Mouse (Mus musculus): Measurements from ENCODE around the gene Mthfd1l. TPM values are rescaled to one million over a fixed set of nuclear protein-coding genes. Genes with fewer than 3 reads are reported as not detected.

The Mthfd1l gene
- total and polyA plus RNA-seq, 2 experiments from 2014 or later = 2.8 to 3.0 TPM

DNA sequence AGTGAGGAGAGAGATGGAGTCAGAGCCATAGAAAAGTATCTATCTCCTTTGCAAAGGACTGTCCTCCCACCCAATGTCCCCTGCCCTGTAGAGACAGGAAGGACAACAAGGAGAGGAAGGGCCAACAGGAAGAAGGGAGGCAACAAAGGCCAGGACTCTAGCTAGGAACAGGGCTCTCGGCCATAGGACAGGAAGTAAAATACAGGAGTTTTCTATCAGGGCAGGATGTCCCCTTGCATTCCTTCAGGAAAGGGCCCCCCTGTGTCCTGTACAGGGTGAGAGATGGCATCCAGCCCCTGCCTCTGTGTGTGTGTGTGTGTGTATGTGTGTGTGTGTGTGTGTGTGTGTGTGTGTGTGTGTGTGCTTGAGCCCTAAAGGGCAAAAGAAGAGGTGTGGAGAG is 209.0 kb downstream of the Mthfd1l start:
- TF ChIP-seq EP300 (IDR thresholded peaks at IDR 0.05; ENCODE audit: low read depth) (peak; percentile 75; the same call in 1 of the 2 replicates), CTCF (IDR thresholded peaks at IDR 0.05; ENCODE audit: low read depth) (no peak)
- Histone ChIP-seq H3K36me3 (replicated peaks; ENCODE audit: control insufficient read depth, insufficient read depth, low read length) (no peaks in the 10 kb centered on the region), H3K9ac (replicated peaks; ENCODE audit: low read depth, low read length) (no peak overlapping the region), H3K4me1 (ENCODE audit: control insufficient read depth, insufficient read depth) (no peaks in the 10 kb centered on the region), H3K4me3 (ENCODE audit: low read depth, low read length) (no peak overlapping the region), H3K4me2 (ENCODE audit: low read depth, low read length) (no peak overlapping the region), H3K27ac (ENCODE audit: low read depth) (peak overlapping the region; percentile 65), H3K9me3 (replicated peaks; ENCODE audit: control insufficient read depth, low read length) (no peaks in the 10 kb centered on the region), H3K27me3 (ENCODE audit: control insufficient read depth, insufficient read depth, low read length) (no peaks in the 10 kb centered on the region)
- peak; percentile 46 for DNase-seq (ENCODE audit: low spot score)
- WGBS = 63% methylated on average over 1 of the region's 1 CpGs
- peak; percentile 78 for ATAC-seq (ENCODE audit: insufficient read depth, low read depth)

DNA sequence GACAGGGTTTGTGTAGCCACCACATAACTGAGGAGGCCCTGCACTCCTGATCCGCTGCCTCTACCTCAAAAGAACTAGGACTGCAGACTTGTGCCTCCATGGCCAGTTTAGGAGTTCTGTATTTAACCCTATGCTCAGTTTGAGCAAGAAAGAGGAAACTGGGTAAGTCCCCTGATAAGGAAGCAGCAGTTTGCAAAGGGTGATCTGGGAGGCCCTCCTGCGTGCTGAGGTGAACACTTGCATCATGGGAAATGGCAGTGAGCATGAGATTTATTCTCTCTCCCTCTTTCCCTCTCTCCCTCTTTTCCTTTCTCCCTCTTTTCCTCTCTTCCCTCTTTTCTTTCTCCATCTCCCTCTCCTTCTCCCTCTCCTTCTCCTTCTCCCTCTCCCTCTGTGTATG is 209.5 kb downstream of the Mthfd1l start:
- no peak overlapping the region for H3K9ac ChIP-seq (replicated peaks; ENCODE audit: low read depth, low read length)
- H3K27me3 ChIP-seq (ENCODE audit: control insufficient read depth, insufficient read depth, low read length) = no peaks in the 10 kb centered on the region
- ATAC-seq (ENCODE audit: insufficient read depth, low read depth) (no peak), DNase-seq (ENCODE audit: low spot score) (no peak)
- no peaks in the 10 kb centered on the region for H3K36me3 ChIP-seq (replicated peaks; ENCODE audit: control insufficient read depth, insufficient read depth, low read length)
- WGBS = 47% methylated on average over 2 of the region's 2 CpGs
- TF ChIP-seq EP300 (IDR thresholded peaks at IDR 0.05; ENCODE audit: low read depth) = no peak
- TF ChIP-seq CTCF (IDR thresholded peaks at IDR 0.05; ENCODE audit: low read depth) = no peak
- no peak overlapping the region for H3K4me3 ChIP-seq (ENCODE audit: low read depth, low read length)
- no peaks in the 10 kb centered on the region for H3K9me3 ChIP-seq (replicated peaks; ENCODE audit: control insufficient read depth, low read length)
- H3K27ac ChIP-seq (ENCODE audit: low read depth) = peak overlapping the region; percentile 65
- no peaks in the 10 kb centered on the region for H3K4me1 ChIP-seq (ENCODE audit: control insufficient read depth, insufficient read depth)
- H3K4me2 ChIP-seq (ENCODE audit: low read depth, low read length) = no peak overlapping the region

DNA sequence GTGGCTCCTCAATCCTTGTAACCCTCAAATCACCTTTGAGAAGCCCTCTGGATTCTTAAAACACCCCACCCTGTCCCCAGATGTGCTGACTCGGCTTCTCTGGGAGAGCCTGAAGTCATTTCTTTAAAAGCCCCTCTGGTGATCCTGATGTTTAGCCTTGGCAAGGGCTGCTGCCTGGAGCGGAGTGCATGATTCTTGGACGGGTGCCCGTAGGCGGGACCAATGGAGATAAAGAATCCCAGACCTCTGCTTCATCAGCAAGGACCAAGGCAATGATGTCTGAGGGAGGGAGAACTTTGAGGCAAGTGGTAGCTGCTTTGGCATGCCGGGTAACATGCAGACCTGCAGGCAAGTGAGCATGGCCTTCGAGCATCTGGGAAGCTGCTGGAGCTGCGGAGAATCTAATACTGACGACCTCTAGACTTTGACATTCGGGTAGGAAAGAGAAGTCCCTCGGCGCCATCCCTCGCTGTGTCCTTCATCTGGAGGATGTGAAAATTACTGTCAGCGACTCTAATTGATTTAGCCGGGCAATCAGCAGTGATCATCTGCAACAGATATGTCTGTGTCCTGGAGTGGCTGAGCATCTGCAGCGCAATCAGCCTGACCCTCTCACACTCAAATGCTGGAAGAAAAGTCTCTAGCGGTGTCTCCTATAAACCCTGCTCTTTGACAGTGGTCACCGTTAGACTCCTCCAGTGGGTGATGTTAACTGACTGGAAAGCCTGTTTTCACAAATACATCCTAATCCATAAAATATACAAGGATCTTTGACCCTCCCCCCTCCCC is 215.9 kb downstream of the Mthfd1l start:
- H3K27me3 ChIP-seq (ENCODE audit: control insufficient read depth, insufficient read depth, low read length) = no peaks in the 10 kb centered on the region
- peak; percentile 69 for ATAC-seq (ENCODE audit: insufficient read depth, low read depth)
- no peak overlapping the region for H3K9ac ChIP-seq (replicated peaks; ENCODE audit: low read depth, low read length)
- no peak overlapping the region for H3K4me2 ChIP-seq (ENCODE audit: low read depth, low read length)
- peak; percentile 87 for DNase-seq (ENCODE audit: low spot score)
- 45% methylated on average over 18 of the region's 18 CpGs for WGBS
- no peaks in the 10 kb centered on the region for H3K36me3 ChIP-seq (replicated peaks; ENCODE audit: control insufficient read depth, insufficient read depth, low read length)
- 0 out of 2 replicates have a peak, but pooled peaks cover 6% of the 10 kb centered on the region for H3K4me1 ChIP-seq (ENCODE audit: control insufficient read depth, insufficient read depth)
- H3K27ac ChIP-seq (ENCODE audit: low read depth) = no peak overlapping the region
- H3K4me3 ChIP-seq (ENCODE audit: low read depth, low read length) = no peak overlapping the region
- no peaks in the 10 kb centered on the region for H3K9me3 ChIP-seq (replicated peaks; ENCODE audit: control insufficient read depth, low read length)
- no peak for TF ChIP-seq EP300 (IDR thresholded peaks at IDR 0.05; ENCODE audit: low read depth)
- TF ChIP-seq CTCF (IDR thresholded peaks at IDR 0.05; ENCODE audit: low read depth) = no peak

DNA sequence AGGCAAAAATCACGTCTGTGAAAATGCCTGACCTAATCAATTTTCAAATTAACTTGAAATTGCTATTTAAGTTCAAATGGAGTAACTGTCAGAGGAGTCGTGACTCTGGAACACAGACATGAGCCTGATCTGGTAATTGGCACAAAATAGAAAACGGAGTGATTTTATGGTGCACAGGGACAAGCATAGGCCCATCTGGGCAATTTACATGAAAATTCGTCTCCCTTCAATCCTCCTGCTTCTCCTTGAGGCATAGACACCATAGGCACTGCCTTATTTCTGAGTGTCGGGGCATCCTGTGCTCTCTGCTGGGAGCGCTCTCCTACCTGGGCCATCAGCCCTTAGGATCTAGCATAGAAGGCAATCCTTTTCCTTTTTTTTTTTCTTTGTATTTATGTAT is 216.5 kb downstream of the Mthfd1l start:
- no peak for TF ChIP-seq EP300 (IDR thresholded peaks at IDR 0.05; ENCODE audit: low read depth)
- no peak for TF ChIP-seq CTCF (IDR thresholded peaks at IDR 0.05; ENCODE audit: low read depth)
- DNase-seq (ENCODE audit: low spot score) (no peak), ATAC-seq (ENCODE audit: insufficient read depth, low read depth) (no peak)
- no peak overlapping the region for H3K27ac ChIP-seq (ENCODE audit: low read depth)
- no peak overlapping the region for H3K4me3 ChIP-seq (ENCODE audit: low read depth, low read length)
- H3K9ac ChIP-seq (replicated peaks; ENCODE audit: low read depth, low read length) = no peak overlapping the region
- H3K36me3 ChIP-seq (replicated peaks; ENCODE audit: control insufficient read depth, insufficient read depth, low read length) = no peaks in the 10 kb centered on the region
- no peaks in the 10 kb centered on the region for H3K9me3 ChIP-seq (replicated peaks; ENCODE audit: control insufficient read depth, low read length)
- 0 out of 2 replicates have a peak, but pooled peaks cover 6% of the 10 kb centered on the region for H3K4me1 ChIP-seq (ENCODE audit: control insufficient read depth, insufficient read depth)
- no peak overlapping the region for H3K4me2 ChIP-seq (ENCODE audit: low read depth, low read length)
- 84% methylated on average over 6 of the region's 6 CpGs for WGBS
- no peaks in the 10 kb centered on the region for H3K27me3 ChIP-seq (ENCODE audit: control insufficient read depth, insufficient read depth, low read length)

DNA sequence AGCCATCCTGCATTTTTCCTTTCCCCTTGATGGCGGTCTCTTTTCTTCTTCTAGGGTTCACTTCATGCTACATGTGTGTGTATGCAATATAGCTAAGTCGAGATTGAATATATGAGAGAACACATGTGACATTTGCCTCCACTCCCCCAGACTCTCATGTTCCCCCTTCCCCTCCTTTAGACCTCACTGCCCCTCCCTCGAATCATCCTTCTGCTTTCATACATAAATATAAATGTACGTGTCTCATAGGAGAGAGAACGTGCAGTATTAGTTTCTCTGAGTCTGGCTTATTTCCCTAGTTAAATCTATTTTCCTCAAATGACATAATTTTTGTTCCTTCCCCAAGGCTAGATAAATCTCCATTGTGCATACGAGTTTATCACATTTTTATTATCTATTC is 226.1 kb downstream of the Mthfd1l start:
- Histone ChIP-seq H3K27ac (ENCODE audit: low read depth) (no peak overlapping the region), H3K4me3 (ENCODE audit: low read depth, low read length) (no peak overlapping the region), H3K4me1 (ENCODE audit: control insufficient read depth, insufficient read depth) (no peaks in the 10 kb centered on the region), H3K36me3 (replicated peaks; ENCODE audit: control insufficient read depth, insufficient read depth, low read length) (no peaks in the 10 kb centered on the region), H3K27me3 (ENCODE audit: control insufficient read depth, insufficient read depth, low read length) (no peaks in the 10 kb centered on the region), H3K9me3 (replicated peaks; ENCODE audit: control insufficient read depth, low read length) (no peaks in the 10 kb centered on the region), H3K9ac (replicated peaks; ENCODE audit: low read depth, low read length) (no peak overlapping the region), H3K4me2 (ENCODE audit: low read depth, low read length) (no peak overlapping the region)
- ATAC-seq (ENCODE audit: insufficient read depth, low read depth) (no peak), DNase-seq (ENCODE audit: low spot score) (no peak)
- WGBS = 55% methylated on average over 6 of the region's 6 CpGs
- TF ChIP-seq CTCF (IDR thresholded peaks at IDR 0.05; ENCODE audit: low read depth) = no peak
- no peak for TF ChIP-seq EP300 (IDR thresholded peaks at IDR 0.05; ENCODE audit: low read depth)

DNA sequence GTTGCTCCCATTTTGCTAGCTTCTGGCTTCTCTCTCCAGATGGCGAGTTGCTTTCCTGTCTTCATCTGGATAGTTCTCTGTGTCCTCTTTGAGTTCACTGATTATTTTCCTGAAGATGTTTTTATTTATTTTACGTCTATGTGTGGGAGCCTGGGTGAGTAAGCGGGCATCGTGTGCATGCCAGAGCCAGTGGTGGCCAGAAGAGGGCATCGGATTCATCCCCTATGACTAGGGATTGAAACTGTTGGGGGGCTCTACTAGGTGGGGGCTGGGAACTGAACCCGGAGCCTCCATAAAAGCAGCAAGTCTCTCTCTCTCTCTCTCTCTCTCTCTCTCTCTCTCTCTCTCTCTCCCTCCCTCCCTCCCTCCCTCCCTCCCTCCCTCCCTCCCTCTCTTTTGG is 227.0 kb downstream of the Mthfd1l start:
- TF ChIP-seq EP300 (IDR thresholded peaks at IDR 0.05; ENCODE audit: low read depth) (no peak), CTCF (IDR thresholded peaks at IDR 0.05; ENCODE audit: low read depth) (no peak)
- no peaks in the 10 kb centered on the region for H3K27me3 ChIP-seq (ENCODE audit: control insufficient read depth, insufficient read depth, low read length)
- H3K27ac ChIP-seq (ENCODE audit: low read depth) = no peak overlapping the region
- WGBS = 84% methylated on average over 6 of the region's 6 CpGs
- H3K4me2 ChIP-seq (ENCODE audit: low read depth, low read length) = no peak overlapping the region
- no peak overlapping the region for H3K9ac ChIP-seq (replicated peaks; ENCODE audit: low read depth, low read length)
- no peak for DNase-seq (ENCODE audit: low spot score)
- H3K9me3 ChIP-seq (replicated peaks; ENCODE audit: control insufficient read depth, low read length) = no peaks in the 10 kb centered on the region
- H3K4me1 ChIP-seq (ENCODE audit: control insufficient read depth, insufficient read depth) = no peaks in the 10 kb centered on the region
- H3K36me3 ChIP-seq (replicated peaks; ENCODE audit: control insufficient read depth, insufficient read depth, low read length) = no peaks in the 10 kb centered on the region
- no peak overlapping the region for H3K4me3 ChIP-seq (ENCODE audit: low read depth, low read length)
- ATAC-seq (ENCODE audit: insufficient read depth, low read depth) = no peak
